Mouse (Mus musculus): ENCODE results near the gene Aldh1a3. TPM values are rescaled to one million over a fixed set of nuclear protein-coding genes. Genes with fewer than 3 reads are reported as not detected.

Aldh1a3 gene
- polyA plus RNA-seq, 1 experiment = 4.0 TPM

- Histone ChIP-seq H3K4me3 (ENCODE audit: insufficient read depth, poor library complexity, severe bottlenecking) (no peak overlapping the region), H3K36me3 (ENCODE audit: control insufficient read depth, insufficient read depth) (no peaks in the 10 kb centered on the region), H3K27me3 (ENCODE audit: control insufficient read depth, insufficient read depth, insufficient read length) (no peaks in the 10 kb centered on the region), H3K79me2 (ENCODE audit: control insufficient read depth, insufficient read depth) (no peaks in the 10 kb centered on the region), H3ac (ENCODE audit: control insufficient read depth, insufficient read length, low read depth) (no peak overlapping the region), H3K79me3 (ENCODE audit: low read depth) (no peaks in the 10 kb centered on the region)
- TF ChIP-seq MYOD1 (IDR thresholded peaks at IDR 0.05; ENCODE audit: control insufficient read depth, insufficient read length, low read depth) = no peak
- TF ChIP-seq MYOG (IDR thresholded peaks at IDR 0.05; ENCODE audit: control insufficient read depth, extremely low read depth, insufficient read length) = no peak
- no peak for TF ChIP-seq CEBPB (IDR thresholded peaks at IDR 0.05; ENCODE audit: low read depth)
- TF ChIP-seq CTCF (IDR thresholded peaks at IDR 0.05; ENCODE audit: control insufficient read depth, insufficient read depth, insufficient read length) = no peak
- TF ChIP-seq MAX (IDR thresholded peaks at IDR 0.05) = no peak
- no peak for TF ChIP-seq FOSL1 (IDR thresholded peaks at IDR 0.05; ENCODE audit: insufficient read depth, low read length, poor library complexity, severe bottlenecking)
- no peak for TF ChIP-seq USF1 (IDR thresholded peaks at IDR 0.05; ENCODE audit: low read depth)
Measured at GRCm38 (mm10) chr7:66463081-66463480, 35.8 kb upstream of the Aldh1a3 start.

- no peak overlapping the region for H3ac ChIP-seq (ENCODE audit: control insufficient read depth, insufficient read length, low read depth)
- H3K79me2 ChIP-seq (ENCODE audit: control insufficient read depth, insufficient read depth) = no peaks in the 10 kb centered on the region
- TF ChIP-seq MAX (IDR thresholded peaks at IDR 0.05) (no peak), CTCF (IDR thresholded peaks at IDR 0.05; ENCODE audit: control insufficient read depth, insufficient read depth, insufficient read length) (no peak), FOSL1 (IDR thresholded peaks at IDR 0.05; ENCODE audit: insufficient read depth, low read length, poor library complexity, severe bottlenecking) (no peak), MYOD1 (IDR thresholded peaks at IDR 0.05; ENCODE audit: control insufficient read depth, insufficient read length, low read depth) (no peak), USF1 (IDR thresholded peaks at IDR 0.05; ENCODE audit: low read depth) (no peak), MYOG (IDR thresholded peaks at IDR 0.05; ENCODE audit: control insufficient read depth, extremely low read depth, insufficient read length) (no peak), CEBPB (IDR thresholded peaks at IDR 0.05; ENCODE audit: low read depth) (no peak)
- no peaks in the 10 kb centered on the region for H3K79me3 ChIP-seq (ENCODE audit: low read depth)
- no peaks in the 10 kb centered on the region for H3K36me3 ChIP-seq (ENCODE audit: control insufficient read depth, insufficient read depth)
- no peaks in the 10 kb centered on the region for H3K27me3 ChIP-seq (ENCODE audit: control insufficient read depth, insufficient read depth, insufficient read length)
- no peak overlapping the region for H3K4me3 ChIP-seq (ENCODE audit: insufficient read depth, poor library complexity, severe bottlenecking)
Measured at GRCm38 (mm10) chr7:66451622-66452295, 24.4 kb upstream of the Aldh1a3 start.

GRCm38 (mm10) chr7:66449971-66450752 lies 22.8 kb upstream of the Aldh1a3 start:
- H3K27me3 ChIP-seq (ENCODE audit: control insufficient read depth, insufficient read depth, insufficient read length) = no peaks in the 10 kb centered on the region
- peak overlapping the region; percentile 1 for H3ac ChIP-seq (ENCODE audit: control insufficient read depth, insufficient read length, low read depth)
- no peaks in the 10 kb centered on the region for H3K79me3 ChIP-seq (ENCODE audit: low read depth)
- TF ChIP-seq CEBPB (IDR thresholded peaks at IDR 0.05; ENCODE audit: low read depth) = no peak
- peak; percentile 28 for TF ChIP-seq MAX (IDR thresholded peaks at IDR 0.05)
- no peaks in the 10 kb centered on the region for H3K79me2 ChIP-seq (ENCODE audit: control insufficient read depth, insufficient read depth)
- peak overlapping the region; percentile 26 for H3K4me3 ChIP-seq (ENCODE audit: insufficient read depth, poor library complexity, severe bottlenecking)
- H3K36me3 ChIP-seq (ENCODE audit: control insufficient read depth, insufficient read depth) = no peaks in the 10 kb centered on the region

- H3K36me3 ChIP-seq (ENCODE audit: control insufficient read depth, insufficient read depth) = no peaks in the 10 kb centered on the region
- no peak overlapping the region for H3ac ChIP-seq (ENCODE audit: control insufficient read depth, insufficient read length, low read depth)
- no peaks in the 10 kb centered on the region for H3K27me3 ChIP-seq (ENCODE audit: control insufficient read depth, insufficient read depth, insufficient read length)
- TF ChIP-seq CTCF (IDR thresholded peaks at IDR 0.05; ENCODE audit: control insufficient read depth, insufficient read depth, insufficient read length) (no peak), MYOD1 (IDR thresholded peaks at IDR 0.05; ENCODE audit: control insufficient read depth, insufficient read length, low read depth) (no peak), CEBPB (IDR thresholded peaks at IDR 0.05; ENCODE audit: low read depth) (no peak), FOSL1 (IDR thresholded peaks at IDR 0.05; ENCODE audit: insufficient read depth, low read length, poor library complexity, severe bottlenecking) (no peak), USF1 (IDR thresholded peaks at IDR 0.05; ENCODE audit: low read depth) (no peak), MYOG (IDR thresholded peaks at IDR 0.05; ENCODE audit: control insufficient read depth, extremely low read depth, insufficient read length) (no peak), MAX (IDR thresholded peaks at IDR 0.05) (no peak)
- no peaks in the 10 kb centered on the region for H3K79me3 ChIP-seq (ENCODE audit: low read depth)
- no peaks in the 10 kb centered on the region for H3K79me2 ChIP-seq (ENCODE audit: control insufficient read depth, insufficient read depth)
- no peak overlapping the region for H3K4me3 ChIP-seq (ENCODE audit: insufficient read depth, poor library complexity, severe bottlenecking)
Measured at GRCm38 (mm10) chr7:66448786-66449540, 21.6 kb upstream of the Aldh1a3 start.

GRCm38 (mm10) chr7:66448304-66448703 lies 21.0 kb upstream of the Aldh1a3 start:
- TF ChIP-seq USF1 (IDR thresholded peaks at IDR 0.05; ENCODE audit: low read depth) (no peak), MAX (IDR thresholded peaks at IDR 0.05) (no peak), FOSL1 (IDR thresholded peaks at IDR 0.05; ENCODE audit: insufficient read depth, low read length, poor library complexity, severe bottlenecking) (no peak), CTCF (IDR thresholded peaks at IDR 0.05; ENCODE audit: control insufficient read depth, insufficient read depth, insufficient read length) (no peak), CEBPB (IDR thresholded peaks at IDR 0.05; ENCODE audit: low read depth) (no peak), MYOD1 (IDR thresholded peaks at IDR 0.05; ENCODE audit: control insufficient read depth, insufficient read length, low read depth) (no peak), MYOG (IDR thresholded peaks at IDR 0.05; ENCODE audit: control insufficient read depth, extremely low read depth, insufficient read length) (no peak)
- H3ac ChIP-seq (ENCODE audit: control insufficient read depth, insufficient read length, low read depth) = no peak overlapping the region
- H3K27me3 ChIP-seq (ENCODE audit: control insufficient read depth, insufficient read depth, insufficient read length) = no peaks in the 10 kb centered on the region
- no peaks in the 10 kb centered on the region for H3K36me3 ChIP-seq (ENCODE audit: control insufficient read depth, insufficient read depth)
- no peaks in the 10 kb centered on the region for H3K79me2 ChIP-seq (ENCODE audit: control insufficient read depth, insufficient read depth)
- H3K79me3 ChIP-seq (ENCODE audit: low read depth) = no peaks in the 10 kb centered on the region
- H3K4me3 ChIP-seq (ENCODE audit: insufficient read depth, poor library complexity, severe bottlenecking) = no peak overlapping the region
